Mouse (Mus musculus) G1E (cell line): ENCODE measurements around the gene Ltb4r1. TPM values are rescaled to one million over a fixed set of nuclear protein-coding genes. Genes with fewer than 3 reads are reported as not detected.
"Not testable (repeated sequence)": the region's sequence is repeated elsewhere in the genome, so short reads cannot be mapped to it uniquely, and the experiment has no call there.

Experiments
- ATAC-seq: 2 replicates; pipeline ENCODE4 v1.8.0; 2016; ENCODE audit warnings: mild to moderate bottlenecking; ENCODE audit not compliant: insufficient number of reproducible peaks, poor library complexity, low FRiP score, severe bottlenecking; ENCODE audit errors: extremely low read depth
- DNase-seq: peaks from one replicate; pipeline ENCODE4 v3.0.0; 2012; ENCODE audit warnings: low spot score
- H3K27me3 ChIP-seq: 2 replicates; pipeline ENCODE4 v1.6.1; 2012; ENCODE audit warnings: mild to moderate bottlenecking, low read length, inconsistent platforms; ENCODE audit not compliant: insufficient read depth
- H3K36me3 ChIP-seq: replicated peaks from 2 replicates; pipeline ENCODE3; 2012; ENCODE audit warnings: mild to moderate bottlenecking, inconsistent platforms
- H3K4me1 ChIP-seq: 2 replicates; pipeline ENCODE4 v1.6.1; 2012; ENCODE audit warnings: low read depth, low read length, inconsistent platforms, mixed read lengths; ENCODE audit not compliant: insufficient read depth
- H3K4me3 ChIP-seq: 2 replicates; pipeline ENCODE4 v1.5.1; 2012; ENCODE audit warnings: low read depth, mild to moderate bottlenecking, inconsistent platforms, low read length, moderate library complexity, mixed read lengths
- H3K9me3 ChIP-seq: replicated peaks from 2 replicates; pipeline ENCODE4 v1.6.1; 2012; ENCODE audit warnings: inconsistent platforms
- CTCF ChIP-seq: IDR thresholded peaks from 2 replicates; pipeline ENCODE4 v1.5.1; 2012; ENCODE audit warnings: low read depth, low read length, inconsistent platforms, mixed read lengths
- GATA1 ChIP-seq: IDR thresholded peaks from 2 replicates; pipeline ENCODE4 v1.6.1; 2012; ENCODE audit warnings: borderline replicate concordance, low read length, inconsistent platforms, mixed read lengths
- GATA2 ChIP-seq: IDR thresholded peaks from 2 replicates; pipeline ENCODE4 v1.6.1; 2012; ENCODE audit warnings: low read depth, low read length, inconsistent platforms, borderline replicate concordance
- POLR2AphosphoS5 ChIP-seq: IDR thresholded peaks from 2 replicates; pipeline ENCODE4 v1.6.1; 2012; ENCODE audit warnings: low read depth, low read length, inconsistent platforms; ENCODE audit not compliant: insufficient replicate concordance
- TAL1 ChIP-seq: conservative IDR thresholded peaks from 2 replicates; pipeline ENCODE4 v1.6.1; 2012; ENCODE audit warnings: low read depth, low read length, inconsistent platforms, mixed read lengths
- polyA plus RNA-seq: library from polyadenylated mRNA; stranded (reverse); fragments of >175 nt; gene quantifications from 2 replicates; pipeline ENCODE4 v1.2.3, GENCODE M21; 2012
- total RNA-seq, 2 experiments: library from RNA; stranded (forward) in 1 of 2; stranded (reverse) in 1 of 2; fragments of 200-1000 nt in 1 of 2; fragments of >200 nt in 1 of 2; fragmentation: Nextera tagmentation in 1 of 2; gene quantifications; 2 replicates each; pipeline ENCODE4 v1.2.3; 2014 to 2017

Gene Ltb4r1
- total and polyA plus RNA-seq, 3 experiments = 0.11 to 1.0 TPM; not detected in 1

- not testable (repeated sequence) for H3K9me3 ChIP-seq, H3K4me3 ChIP-seq, ATAC-seq, H3K27me3 ChIP-seq, DNase-seq
- TF ChIP-seq CTCF = peak; percentile 60
- peaks cover 47% of the 10 kb centered on the region for H3K4me1 ChIP-seq
- H3K36me3 ChIP-seq = peaks cover 31% of the 10 kb centered on the region
Measured at GRCm38 (mm10) chr14:55760156-55760555, 5.6 kb upstream of the Ltb4r1 start.

- ATAC-seq = no peak
- Histone ChIP-seq H3K36me3 (peaks cover 21% of the 10 kb centered on the region), H3K4me1 (peaks cover 57% of the 10 kb centered on the region), H3K4me3 (0 out of 2 replicates have a peak within 1 kb of the TSS, but pooled peaks have one; percentile 9), H3K27me3 (peaks cover 7% of the 10 kb centered on the region; the same call in 1 of the 2 replicates), H3K9me3 (peaks cover 3% of the 10 kb centered on the region; the same call in 1 of the 2 replicates)
- TF ChIP-seq TAL1 (no peak), CTCF (no peak), GATA1 (no peak), POLR2AphosphoS5 (no peak), GATA2 (no peak)
- DNase-seq = no peak
Measured at GRCm38 (mm10) chr14:55761163-55761562, 4.6 kb upstream of the Ltb4r1 start, which contains the start of gene Ltb4r2. Gene Ltb4r2, plus strand, starts transcription at chr14:55761428.

- H3K4me3 ChIP-seq = 0 out of 2 replicates have a peak overlapping the region, but pooled peaks have one; percentile 9
- peaks cover 63% of the 10 kb centered on the region for H3K4me1 ChIP-seq
- peaks cover 7% of the 10 kb centered on the region; the same call in 1 of the 2 replicates for H3K27me3 ChIP-seq
Measured at GRCm38 (mm10) chr14:55762001-55762821, 3.6 kb upstream of the Ltb4r1 start.

GRCm38 (mm10) chr14:55763166-55763565 is 2.6 kb upstream of the Ltb4r1 start:
- H3K9me3 ChIP-seq = peaks cover 9% of the 10 kb centered on the region
- no peak for TF ChIP-seq CTCF
- no peak for TF ChIP-seq TAL1
- no peak for TF ChIP-seq GATA1
- TF ChIP-seq GATA2 = no peak
- no peak for TF ChIP-seq POLR2AphosphoS5
- no peak for DNase-seq
- peaks cover 7% of the 10 kb centered on the region for H3K36me3 ChIP-seq
- peaks cover 67% of the 10 kb centered on the region for H3K4me1 ChIP-seq
- peaks cover 7% of the 10 kb centered on the region; the same call in 1 of the 2 replicates for H3K27me3 ChIP-seq
- no peak overlapping the region for H3K4me3 ChIP-seq
- ATAC-seq = no peak

More at GRCm38 (mm10) chr14:55762001-55762821, 3.6 kb upstream of the Ltb4r1 start:
- DNase-seq (no peak), ATAC-seq (no peak)
- Histone ChIP-seq H3K9me3 (peaks cover 3% of the 10 kb centered on the region; the same call in 1 of the 2 replicates), H3K36me3 (peaks cover 14% of the 10 kb centered on the region)
- TF ChIP-seq CTCF (no peak), GATA1 (no peak), TAL1 (no peak), POLR2AphosphoS5 (no peak), GATA2 (no peak)

- H3K36me3 ChIP-seq = no peaks in the 10 kb centered on the region
- ATAC-seq (no peak), DNase-seq (no peak)
- peaks cover 11% of the 10 kb centered on the region for H3K27me3 ChIP-seq
- TF ChIP-seq GATA1 = no peak
- no peak for TF ChIP-seq GATA2
- no peak for TF ChIP-seq POLR2AphosphoS5
- TF ChIP-seq CTCF = no peak
- no peak for TF ChIP-seq TAL1
- H3K9me3 ChIP-seq = peaks cover 7% of the 10 kb centered on the region
- peaks cover 93% of the 10 kb centered on the region for H3K4me1 ChIP-seq
- H3K4me3 ChIP-seq = peak overlapping the region; percentile 44; the same call in 1 of the 2 replicates
Measured at GRCm38 (mm10) chr14:55767519-55768414, 2.0 kb downstream of the Ltb4r1 start.

- H3K9me3 ChIP-seq = peaks cover 7% of the 10 kb centered on the region
- H3K4me1 ChIP-seq = peaks cover 90% of the 10 kb centered on the region
- no peak for DNase-seq
- no peak overlapping the region; the same call in 1 of the 2 replicates for H3K4me3 ChIP-seq
- no peak for ATAC-seq
- no peaks in the 10 kb centered on the region for H3K36me3 ChIP-seq
- peaks cover 17% of the 10 kb centered on the region for H3K27me3 ChIP-seq
- TF ChIP-seq GATA2 (no peak), GATA1 (no peak), TAL1 (no peak), POLR2AphosphoS5 (no peak), CTCF (no peak)
Measured at GRCm38 (mm10) chr14:55768555-55768954, 2.8 kb downstream of the Ltb4r1 start.
